Mouse (Mus musculus) lung, embryonic 15.5 days (tissue): Measurements from ENCODE around the gene Btnl6. TPM values are rescaled to one million over a fixed set of nuclear protein-coding genes. Genes with fewer than 3 reads are reported as not detected.
"Not testable (repeated sequence)": the region's sequence is repeated elsewhere in the genome, so short reads cannot be mapped to it uniquely, and the experiment has no call there.

Source experiments
- ATAC-seq: fragments of 200-750 bp; cut with Nextera tagmentation; 2 replicates; pipeline ENCODE4 v1.8.0; 2017; ENCODE audit warnings: moderate number of reproducible peaks, borderline replicate concordance; ENCODE audit not compliant: low FRiP score, low TSS enrichment; ENCODE audit errors: extremely low read depth
- H3K27ac ChIP-seq: fragments of 300-500 bp; sonication (generic); 2 replicates; pipeline ENCODE4 v1.5.1; 2015; ENCODE audit warnings: moderate library complexity, mild to moderate bottlenecking, inconsistent platforms
- H3K27me3 ChIP-seq: fragments of 300-500 bp; sonication (generic); 2 replicates; pipeline ENCODE4 v1.6.1; 2015; ENCODE audit warnings: inconsistent platforms
- H3K36me3 ChIP-seq: fragments of 300-500 bp; sonication (generic); 2 replicates; pipeline ENCODE4 v1.6.1; 2015; ENCODE audit warnings: inconsistent platforms
- H3K4me1 ChIP-seq: fragments of 300-500 bp; sonication (generic); 2 replicates; pipeline ENCODE4 v1.6.1; 2015; ENCODE audit warnings: inconsistent platforms
- H3K4me2 ChIP-seq: fragments of 300-500 bp; sonication (generic); 2 replicates; pipeline ENCODE4 v1.6.1; 2015; ENCODE audit warnings: inconsistent platforms, mild to moderate bottlenecking, moderate library complexity
- H3K4me3 ChIP-seq: fragments of 300-500 bp; sonication (generic); 2 replicates; pipeline ENCODE4 v1.5.1; 2015; ENCODE audit warnings: mild to moderate bottlenecking, inconsistent platforms
- H3K9ac ChIP-seq: fragments of 300-500 bp; sonication (generic); 2 replicates; pipeline ENCODE4 v1.6.1; 2015; ENCODE audit warnings: inconsistent platforms
- H3K9me3 ChIP-seq: fragments of 300-500 bp; sonication (generic); 2 replicates; pipeline ENCODE4 v1.6.1; 2016; ENCODE audit warnings: inconsistent platforms
- WGBS: fragments of 180-500 bp; shearing (Covaris S2); methylation state at CpG from one replicate; pipeline ENCODE4 v1.1.7; 2015; 5-methylcytosine and 5-hydroxymethylcytosine counted together
- polyA plus RNA-seq: library from polyadenylated mRNA; unstranded; fragments of >200 nt; fragmentation: Nextera tagmentation; extraction: Ambion mirVana; gene quantifications from 2 replicates; pipeline ENCODE4 v1.2.1, GENCODE M21; 2015

Gene Btnl6
- polyA plus RNA-seq, 1 experiment from 2014 or later, result not detected

DNA sequence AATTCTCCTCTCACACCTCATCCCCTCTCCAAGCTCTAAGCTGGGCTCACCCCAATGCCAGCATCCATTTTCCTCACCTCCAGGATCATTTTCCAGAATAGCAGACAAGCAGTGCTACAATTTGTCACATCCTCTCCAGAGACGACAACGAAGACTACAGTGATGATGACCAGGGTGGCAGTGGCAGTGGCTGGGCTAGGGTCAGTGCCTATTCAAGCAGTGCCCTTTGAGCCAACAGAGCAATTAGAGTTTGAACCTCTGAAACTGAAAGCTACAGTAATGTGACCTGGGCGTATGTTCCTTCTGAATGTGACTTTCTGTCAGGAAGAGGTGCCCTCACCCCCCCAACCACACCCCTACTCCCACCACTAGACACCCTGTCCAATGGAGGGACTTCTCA, 32.0 kb upstream of the Btnl6 start:
- no peak overlapping the region for H3K9ac ChIP-seq
- H3K4me2 ChIP-seq, result no peak overlapping the region
- no peaks in the 10 kb centered on the region for H3K27me3 ChIP-seq
- H3K27ac ChIP-seq, result no peak overlapping the region
- H3K4me3 ChIP-seq, result no peak overlapping the region
- no peaks in the 10 kb centered on the region for H3K9me3 ChIP-seq
- H3K4me1 ChIP-seq, result no peaks in the 10 kb centered on the region
- WGBS, result 88% methylated on average over 3 of the region's 3 CpGs
- H3K36me3 ChIP-seq, result no peaks in the 10 kb centered on the region
- ATAC-seq, result no peak

DNA sequence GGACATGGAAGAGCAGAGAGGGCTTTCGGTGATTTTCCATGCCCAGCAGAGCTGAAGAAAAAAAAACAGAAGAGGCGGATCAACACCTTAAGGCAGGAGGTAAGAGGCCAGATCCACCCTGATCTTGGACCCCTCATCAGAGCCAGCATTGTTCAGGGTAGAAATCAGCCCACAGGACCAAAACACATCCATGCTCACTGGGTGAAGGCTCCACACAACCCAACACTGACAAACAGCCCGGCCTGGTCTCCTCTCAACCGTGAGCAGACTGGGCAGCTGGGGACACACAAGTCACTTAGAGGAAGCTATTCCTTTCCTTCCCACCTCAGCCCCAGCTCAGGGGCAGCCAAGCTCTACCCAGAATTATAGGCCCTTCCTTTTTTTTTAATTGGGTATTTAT, 30.4 kb upstream of the Btnl6 start:
- no peak overlapping the region for H3K4me3 ChIP-seq
- no peak overlapping the region for H3K4me2 ChIP-seq
- H3K4me1 ChIP-seq, result no peaks in the 10 kb centered on the region
- no peaks in the 10 kb centered on the region for H3K27me3 ChIP-seq
- ATAC-seq, result no peak
- no peak overlapping the region for H3K9ac ChIP-seq
- H3K27ac ChIP-seq, result no peak overlapping the region
- WGBS, result 83% methylated on average over 4 of the region's 4 CpGs
- H3K36me3 ChIP-seq, result no peaks in the 10 kb centered on the region
- H3K9me3 ChIP-seq, result no peaks in the 10 kb centered on the region

DNA sequence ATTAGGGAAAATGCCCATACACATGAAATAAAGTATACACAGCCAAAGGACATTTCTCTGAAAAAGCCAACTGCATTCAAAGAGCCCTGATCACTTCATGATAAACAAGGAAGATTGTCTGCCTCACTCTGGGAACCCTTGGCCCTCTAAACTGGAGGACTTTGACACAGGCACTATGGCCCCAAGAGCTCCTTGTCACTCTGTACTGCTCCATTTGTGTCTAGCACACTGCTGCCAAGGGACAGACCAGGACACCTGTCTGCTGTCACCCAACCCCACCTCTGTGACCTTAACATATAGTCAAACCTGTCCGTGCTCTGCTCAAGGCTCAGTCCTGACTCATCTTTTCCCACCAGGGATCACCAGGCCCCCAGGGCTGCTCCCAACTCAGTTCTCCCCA, 29.6 kb upstream of the Btnl6 start:
- H3K9ac ChIP-seq, result no peak overlapping the region
- H3K27me3 ChIP-seq, result no peaks in the 10 kb centered on the region
- WGBS, result 94% methylated on average over 1 of the region's 1 CpGs
- H3K9me3 ChIP-seq, result no peaks in the 10 kb centered on the region
- H3K4me2 ChIP-seq, result no peak overlapping the region
- no peaks in the 10 kb centered on the region for H3K36me3 ChIP-seq
- no peak for ATAC-seq
- H3K4me3 ChIP-seq, result no peak overlapping the region
- no peaks in the 10 kb centered on the region for H3K4me1 ChIP-seq
- no peak overlapping the region for H3K27ac ChIP-seq

DNA sequence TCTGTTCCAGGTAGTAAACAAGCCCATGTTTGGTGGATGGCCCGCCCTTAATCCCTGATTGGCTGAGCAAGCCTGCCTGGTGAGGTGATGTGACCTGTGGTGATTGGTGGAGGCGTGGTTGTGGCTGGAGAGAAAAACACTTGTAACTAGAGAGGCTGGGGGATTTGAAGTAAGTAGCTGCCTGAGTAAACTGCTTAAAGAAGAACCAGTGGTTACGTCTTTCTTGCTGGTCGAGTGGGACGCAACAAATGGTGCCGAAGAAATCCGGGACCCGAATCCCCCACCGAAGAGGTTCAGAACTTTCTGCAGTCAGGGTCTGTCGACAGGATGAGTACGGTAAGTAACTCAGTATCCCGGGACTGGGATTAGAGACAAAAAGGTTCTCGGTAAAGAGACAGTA, 26.4 kb upstream of the Btnl6 start:
- not testable (repeated sequence) for H3K4me3 ChIP-seq, H3K4me1 ChIP-seq, H3K9ac ChIP-seq, H3K27me3 ChIP-seq, ATAC-seq, H3K36me3 ChIP-seq, H3K4me2 ChIP-seq, H3K27ac ChIP-seq, H3K9me3 ChIP-seq
- WGBS, result 91% methylated on average over 13 of the region's 13 CpGs

DNA sequence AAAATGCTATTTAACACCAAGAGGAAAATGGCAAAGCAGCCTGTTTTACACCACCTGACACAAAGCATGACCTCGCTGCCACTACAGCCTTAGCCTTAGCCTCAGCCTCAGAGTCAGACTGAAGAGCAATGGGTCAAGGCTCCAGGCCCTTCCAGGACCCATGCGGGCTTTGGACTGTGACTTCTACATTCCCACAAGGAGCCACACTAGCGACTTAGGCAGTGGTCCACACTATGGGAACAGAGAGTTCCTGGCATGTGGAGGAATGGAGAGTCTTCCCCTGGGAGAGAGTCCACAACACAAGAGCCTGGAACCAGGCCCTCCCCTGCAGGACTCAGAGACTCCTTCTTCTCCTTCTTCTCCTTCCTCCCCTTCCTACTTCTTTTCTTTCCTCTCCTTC, 15.5 kb upstream of the Btnl6 start:
- 74% methylated on average over 3 of the region's 3 CpGs for WGBS
- Histone ChIP-seq H3K9ac (no peak overlapping the region), H3K4me3 (no peak overlapping the region), H3K27ac (no peak overlapping the region), H3K4me2 (no peak overlapping the region), H3K9me3 (no peaks in the 10 kb centered on the region), H3K36me3 (no peaks in the 10 kb centered on the region), H3K27me3 (no peaks in the 10 kb centered on the region), H3K4me1 (no peaks in the 10 kb centered on the region)
- ATAC-seq, result no peak

DNA sequence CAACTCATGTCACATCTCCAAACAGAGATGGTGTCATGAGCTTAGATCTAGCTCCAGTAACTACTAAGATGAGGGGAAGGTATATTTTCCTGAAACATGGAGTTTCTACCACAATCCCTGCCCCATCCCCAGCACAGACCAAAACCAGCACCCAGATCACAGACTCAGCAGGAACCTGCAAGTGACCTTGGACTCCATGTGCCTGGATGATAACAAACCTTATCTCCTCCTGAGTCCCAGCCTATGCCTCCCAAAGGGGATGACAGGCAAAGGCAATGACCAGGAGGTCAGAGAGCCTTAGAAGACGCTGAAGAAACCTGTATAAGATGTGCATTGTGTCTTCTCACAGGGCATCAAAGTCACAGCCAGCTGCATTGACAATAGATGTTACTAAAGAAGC, 1.8 kb upstream of the Btnl6 start:
- no peak overlapping the region for H3K27ac ChIP-seq
- H3K9me3 ChIP-seq, result no peaks in the 10 kb centered on the region
- no peaks in the 10 kb centered on the region for H3K4me1 ChIP-seq
- no peak overlapping the region for H3K4me3 ChIP-seq
- no peak overlapping the region for H3K9ac ChIP-seq
- H3K36me3 ChIP-seq, result no peaks in the 10 kb centered on the region
- no peaks in the 10 kb centered on the region for H3K27me3 ChIP-seq
- 35% methylated on average over 1 of the region's 1 CpGs for WGBS
- H3K4me2 ChIP-seq, result no peak overlapping the region
- ATAC-seq, result no peak

DNA sequence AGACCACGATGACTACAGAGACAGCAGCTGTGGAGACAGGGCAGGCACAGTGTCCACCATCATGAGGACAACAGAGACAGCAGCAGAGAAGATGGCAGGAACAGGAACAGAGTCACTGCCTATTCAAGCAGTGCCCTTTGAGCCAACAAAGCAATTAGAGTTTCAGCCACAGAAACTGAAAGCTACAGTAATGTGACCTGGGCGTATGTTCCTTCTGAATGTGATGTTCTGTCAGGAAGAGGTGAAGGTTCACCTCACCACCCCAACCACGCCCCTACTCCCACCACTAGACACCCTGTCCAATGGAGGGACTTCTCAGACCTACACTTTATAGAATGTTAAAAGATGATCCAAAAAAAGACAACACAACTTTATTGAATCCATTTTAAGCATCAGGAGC, 1.4 kb upstream of the Btnl6 start:
- not testable (repeated sequence) for ATAC-seq, H3K9me3 ChIP-seq

DNA sequence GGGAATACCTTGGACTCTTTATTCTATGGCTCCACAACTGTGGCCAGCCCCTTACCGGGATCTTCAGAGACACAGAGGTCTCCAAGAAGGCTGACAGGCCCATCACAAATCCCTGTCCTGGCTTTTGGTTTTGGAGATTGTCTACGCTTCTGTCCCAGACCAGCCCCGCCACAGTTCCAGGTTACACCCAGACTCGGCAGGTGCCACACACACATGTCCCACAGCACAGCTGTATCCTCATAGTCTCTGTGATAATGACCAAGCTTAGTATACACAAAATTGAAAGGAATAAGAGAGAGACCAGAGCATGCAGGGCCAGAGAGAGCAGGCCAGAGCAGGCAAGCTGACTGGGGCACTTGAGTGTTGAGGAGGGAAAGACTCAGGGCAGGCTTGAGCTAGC, 643 bp upstream of the Btnl6 start:
- no peak overlapping the region for H3K9ac ChIP-seq
- WGBS, result 85% methylated on average over 4 of the region's 4 CpGs
- H3K27me3 ChIP-seq, result no peaks in the 10 kb centered on the region
- no peak for ATAC-seq
- H3K4me3 ChIP-seq, result no peak overlapping the region
- no peaks in the 10 kb centered on the region for H3K36me3 ChIP-seq
- no peaks in the 10 kb centered on the region for H3K4me1 ChIP-seq
- H3K4me2 ChIP-seq, result no peak overlapping the region
- no peak overlapping the region for H3K27ac ChIP-seq
- no peaks in the 10 kb centered on the region for H3K9me3 ChIP-seq

More for the DNA sequence above, 1.4 kb upstream of the Btnl6 start:
- H3K27ac ChIP-seq, H3K27me3 ChIP-seq, H3K4me1 ChIP-seq, H3K9ac ChIP-seq, H3K4me3 ChIP-seq, H3K36me3 ChIP-seq, H3K4me2 ChIP-seq: not testable (repeated sequence)
- 56% methylated on average over 3 of the region's 3 CpGs for WGBS

DNA sequence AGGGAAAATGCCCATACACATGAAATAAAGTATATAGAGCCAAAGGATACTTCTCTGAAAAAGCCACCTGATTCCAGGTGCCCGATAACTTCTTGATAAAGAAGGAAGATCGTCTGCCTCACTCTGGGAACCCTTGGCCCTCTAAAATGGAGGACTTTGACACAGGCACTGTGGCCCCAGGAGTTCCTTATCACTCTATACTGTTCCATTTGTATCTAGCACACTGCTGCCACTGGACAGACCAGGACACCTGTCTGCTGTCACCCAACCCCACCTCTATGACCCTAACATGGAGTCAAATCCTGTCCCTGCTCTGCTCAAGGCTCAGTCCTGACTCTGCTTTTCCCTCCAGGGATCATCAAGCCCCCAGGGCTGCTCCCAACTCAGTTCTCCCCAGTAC, 638 bp downstream of the Btnl6 start:
- H3K4me3 ChIP-seq, result no peak overlapping the region
- H3K9me3 ChIP-seq, result no peaks in the 10 kb centered on the region
- ATAC-seq, result no peak
- H3K27ac ChIP-seq, result no peak overlapping the region
- WGBS, result 83% methylated on average over 2 of the region's 2 CpGs
- no peaks in the 10 kb centered on the region for H3K4me1 ChIP-seq
- H3K4me2 ChIP-seq, result no peak overlapping the region
- H3K36me3 ChIP-seq, result no peaks in the 10 kb centered on the region
- no peaks in the 10 kb centered on the region for H3K27me3 ChIP-seq
- H3K9ac ChIP-seq, result no peak overlapping the region

DNA sequence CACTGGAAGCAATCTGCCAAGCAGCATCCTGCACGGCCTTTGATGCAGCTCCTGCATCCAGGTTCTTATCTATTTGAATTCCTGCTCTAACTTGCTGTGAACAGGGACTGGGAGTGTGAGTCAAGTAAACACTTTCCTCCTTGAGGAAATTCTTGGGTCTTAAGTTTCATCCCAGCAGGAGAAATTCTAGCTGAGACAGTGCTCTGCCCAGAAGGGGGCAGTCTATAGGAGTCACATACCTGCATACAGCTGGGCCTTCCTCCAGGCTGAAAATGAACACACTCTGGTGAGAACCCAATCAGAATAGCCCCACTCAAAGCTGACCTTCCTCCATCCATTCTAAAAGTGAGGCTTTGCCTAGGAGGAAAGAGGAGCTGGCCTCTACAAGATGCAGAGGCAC, 5.4 kb downstream of the Btnl6 start:
- H3K4me1 ChIP-seq, H3K4me3 ChIP-seq: not testable (repeated sequence)
- WGBS, result 34% methylated on average over 1 of the region's 1 CpGs

DNA sequence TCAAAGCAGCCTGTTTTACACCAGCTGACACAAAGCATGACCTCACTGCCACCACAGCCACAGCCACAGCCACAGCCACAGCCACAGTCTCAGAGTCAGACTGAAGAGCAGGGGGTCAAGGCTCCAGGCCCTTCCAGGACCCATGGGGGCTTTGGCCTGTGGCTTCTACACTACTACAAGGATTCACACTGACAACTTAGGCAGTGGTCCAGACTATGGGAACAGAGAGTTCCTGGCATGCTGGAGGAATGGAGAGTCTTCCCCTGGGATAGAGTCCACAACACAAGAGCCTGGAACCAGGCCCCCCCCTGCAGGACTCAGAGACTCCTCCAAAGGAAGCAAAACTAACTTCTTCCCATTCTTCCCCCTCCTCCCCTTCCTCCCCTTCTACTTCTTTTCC, 9.6 kb downstream of the Btnl6 start:
- Histone ChIP-seq H3K27me3 (no peaks in the 10 kb centered on the region), H3K4me1 (no peaks in the 10 kb centered on the region), H3K36me3 (no peaks in the 10 kb centered on the region), H3K4me3 (no peak overlapping the region), H3K4me2 (no peak overlapping the region), H3K27ac (no peak overlapping the region), H3K9me3 (no peaks in the 10 kb centered on the region), H3K9ac (no peak overlapping the region)
- no peak for ATAC-seq

More for the DNA sequence above, 5.4 kb downstream of the Btnl6 start:
- H3K36me3 ChIP-seq, H3K27me3 ChIP-seq, H3K9me3 ChIP-seq, H3K9ac ChIP-seq, H3K27ac ChIP-seq, H3K4me2 ChIP-seq, ATAC-seq: not testable (repeated sequence)

DNA sequence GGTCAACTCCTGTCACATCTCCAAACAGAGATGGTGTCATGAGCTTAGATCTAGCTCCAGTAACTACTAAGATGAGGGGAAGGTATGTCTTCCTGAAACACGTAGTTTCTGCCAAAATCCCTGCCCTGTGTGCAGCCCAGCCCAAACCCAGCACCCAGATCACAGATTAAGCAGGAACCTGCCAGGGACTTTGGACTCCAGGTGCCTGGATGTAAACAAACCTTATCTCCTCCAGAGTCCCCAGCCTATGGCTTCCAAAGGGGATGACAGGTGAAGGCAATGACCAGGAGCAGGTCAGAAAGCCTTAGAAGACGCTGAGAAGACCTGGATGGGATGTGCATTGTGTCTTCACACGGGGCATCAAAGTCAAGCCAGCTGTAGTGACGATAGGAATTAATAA, 19.4 kb downstream of the Btnl6 start:
- not testable (repeated sequence) for H3K9ac ChIP-seq, H3K4me1 ChIP-seq, H3K4me3 ChIP-seq, H3K4me2 ChIP-seq, H3K36me3 ChIP-seq, H3K27ac ChIP-seq, ATAC-seq, H3K9me3 ChIP-seq, H3K27me3 ChIP-seq
- 27% methylated on average over 3 of the region's 4 CpGs for WGBS

DNA sequence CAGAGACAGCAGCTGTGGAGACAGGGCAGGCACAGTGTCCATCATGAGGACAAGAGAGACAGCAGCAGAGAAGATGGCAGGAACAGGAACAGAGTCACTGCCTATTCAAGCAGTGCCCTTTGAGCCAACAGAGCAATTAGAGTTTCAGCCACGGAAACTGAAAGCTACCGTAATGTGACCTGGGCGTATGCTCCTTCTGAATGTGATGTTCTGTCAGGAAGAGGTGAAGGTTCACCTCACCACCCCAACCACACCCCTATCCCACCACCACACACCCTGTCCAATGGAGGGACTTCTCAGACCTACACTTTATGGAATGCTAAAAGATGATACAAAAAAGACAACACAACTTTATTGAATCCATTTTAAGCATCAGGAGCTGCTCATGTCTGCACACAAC, 19.8 kb downstream of the Btnl6 start:
- H3K4me1 ChIP-seq, H3K27ac ChIP-seq, H3K4me3 ChIP-seq, H3K36me3 ChIP-seq, H3K27me3 ChIP-seq, H3K9ac ChIP-seq, ATAC-seq, H3K4me2 ChIP-seq, H3K9me3 ChIP-seq: not testable (repeated sequence)
- 74% methylated on average over 3 of the region's 3 CpGs for WGBS
